Mouse (Mus musculus): ENCODE results near the gene Wscd2. TPM values are rescaled to one million over a fixed set of nuclear protein-coding genes. Genes with fewer than 3 reads are reported as not detected.

The Wscd2 gene
- total and polyA plus RNA-seq, 3 experiments: 0.38 to 0.51 (median 0.39) TPM

DNA sequence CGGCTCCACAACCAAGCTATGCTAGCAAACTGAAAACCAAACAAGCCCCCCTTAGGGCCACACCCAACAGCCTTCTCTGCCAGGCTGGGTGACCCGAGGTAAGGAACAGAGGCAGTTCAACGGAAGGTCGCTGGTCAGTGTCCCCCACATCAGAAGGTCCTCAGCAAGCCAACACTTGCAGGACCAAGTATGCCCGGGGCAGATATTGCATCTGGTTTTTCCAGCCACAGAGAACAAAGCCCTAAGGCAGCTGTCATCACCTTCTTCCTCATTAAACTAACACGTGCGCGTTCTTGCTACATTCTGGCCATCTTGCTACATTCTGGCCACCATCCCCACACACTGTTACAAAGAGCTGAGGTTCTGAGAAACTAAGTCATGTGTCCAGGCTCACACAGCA, 136.2 kb downstream of the Wscd2 start:
- peaks cover 0 to 10% of the 10 kb centered on the region in 2 experiments; a peak in 2 of 4 replicates for H3K4me1 ChIP-seq (ENCODE audit: control insufficient read depth in 1 of 2, insufficient read depth in 2 of 2)
- no peaks in the 10 kb centered on the region for H3K36me3 ChIP-seq (replicated peaks in 1 of 2; ENCODE audit: control insufficient read depth in 1 of 2, insufficient read depth in 1 of 2, low read length in 1 of 2)
- in situ Hi-C loops (cut with MboI; ENCODE audit: low pct_ligation_motif_present, low pct_unique_long_range_greater_than_20kb, low sequenced_read_pairs): no loop called here
- dilution Hi-C loops (cut with MboI; ENCODE audit: extremely low pct_ligation_motif_present, extremely low pct_unique_long_range_greater_than_20kb, low sequenced_read_pairs): no loop called here
- no peak overlapping the region for H3K27ac ChIP-seq (ENCODE audit: insufficient read depth, low read depth)
- no peak overlapping the region for H3K4me2 ChIP-seq (ENCODE audit: insufficient read depth, low read depth, poor library complexity, severe bottlenecking)
- no peak for TF ChIP-seq ETS1 (conservative IDR thresholded peaks at IDR 0.05; ENCODE audit: low read depth, low read length)
- DNase-seq (ENCODE audit: extremely low read depth): no peak
- peaks cover 5% of the 10 kb centered on the region for H3K9me3 ChIP-seq (replicated peaks; ENCODE audit: low read length)
- peaks cover 79% of the 10 kb centered on the region for H3K27me3 ChIP-seq (replicated peaks)
- H3K4me3 ChIP-seq (replicated peaks in 1 of 3; ENCODE audit: low read depth in 2 of 3, low read length in 2 of 3, poor library complexity in 1 of 3): no peak overlapping the region
- no peaks in the 10 kb centered on the region for H3K79me2 ChIP-seq (replicated peaks; ENCODE audit: control insufficient read depth, extremely low read depth, insufficient read depth, poor library complexity, severe bottlenecking)
- no peak overlapping the region for H3K9ac ChIP-seq (ENCODE audit: insufficient read depth, low read depth)

DNA sequence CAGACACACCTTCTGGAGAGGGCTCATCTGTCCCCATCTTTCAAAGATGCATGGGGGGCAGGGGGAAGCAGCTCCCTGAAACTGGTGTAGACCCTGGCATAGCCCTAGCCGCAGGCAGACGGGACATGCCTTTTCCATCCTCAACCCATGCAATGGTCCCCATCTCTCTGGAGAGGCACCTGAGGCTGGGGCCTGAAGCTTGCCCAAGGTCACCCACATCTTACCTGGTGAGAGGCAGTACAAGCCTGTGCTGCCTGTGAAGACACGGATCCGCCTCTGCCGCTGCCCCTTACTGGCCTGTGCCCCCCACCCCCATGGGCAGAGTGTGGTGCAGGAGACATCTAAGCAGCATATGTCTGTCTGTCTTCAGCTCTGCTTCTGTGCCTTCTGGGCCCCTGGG, 136.9 kb downstream of the Wscd2 start:
- in situ Hi-C loops (cut with MboI; ENCODE audit: low pct_ligation_motif_present, low pct_unique_long_range_greater_than_20kb, low sequenced_read_pairs): no loop called here
- dilution Hi-C loops (cut with MboI; ENCODE audit: extremely low pct_ligation_motif_present, extremely low pct_unique_long_range_greater_than_20kb, low sequenced_read_pairs): no loop called here

DNA sequence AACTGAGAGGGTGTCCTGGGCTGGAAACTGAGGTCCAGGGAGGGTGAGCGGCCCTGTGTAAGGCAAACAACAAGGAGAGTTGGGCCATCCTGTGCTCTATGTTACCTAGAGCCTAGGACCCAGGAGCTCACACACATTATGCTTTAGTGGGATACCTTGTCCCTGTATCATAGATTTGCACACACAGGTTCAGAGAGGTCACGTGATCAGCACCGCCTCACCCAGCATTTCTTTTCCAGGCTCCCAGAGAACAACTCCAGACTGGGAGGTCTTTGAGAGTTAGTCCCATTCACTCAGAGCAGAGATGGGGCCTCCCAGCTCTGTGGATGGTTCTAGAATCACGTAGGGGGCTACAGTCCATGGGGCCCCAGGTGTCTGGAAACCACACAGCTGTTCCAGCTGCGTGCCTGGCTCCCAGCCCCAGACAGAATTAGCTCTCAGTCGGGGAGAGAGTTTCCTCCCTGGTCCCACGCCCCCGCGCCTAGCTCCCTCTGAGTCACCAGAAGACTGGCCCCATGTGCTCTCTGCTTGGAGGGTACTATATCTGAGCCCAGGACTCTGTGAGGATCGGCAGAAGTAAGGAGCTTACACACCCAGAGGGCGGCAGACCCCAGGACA, 137.8 kb downstream of the Wscd2 start:
- no peak for DNase-seq (ENCODE audit: extremely low read depth)
- Histone ChIP-seq H3K4me2 (ENCODE audit: insufficient read depth, low read depth, poor library complexity, severe bottlenecking) (no peak overlapping the region), H3K9ac (ENCODE audit: insufficient read depth, low read depth) (no peak overlapping the region), H3K4me3 (replicated peaks in 1 of 3; ENCODE audit: low read depth in 2 of 3, low read length in 2 of 3, poor library complexity in 1 of 3) (no peak overlapping the region), H3K27me3 (replicated peaks) (peaks cover 86% of the 10 kb centered on the region), H3K27ac (ENCODE audit: insufficient read depth, low read depth) (no peak overlapping the region), H3K79me2 (replicated peaks; ENCODE audit: control insufficient read depth, extremely low read depth, insufficient read depth, poor library complexity, severe bottlenecking) (no peaks in the 10 kb centered on the region), H3K9me3 (replicated peaks; ENCODE audit: low read length) (no peaks in the 10 kb centered on the region), H3K4me1 (ENCODE audit: control insufficient read depth in 1 of 2, insufficient read depth in 2 of 2) (peaks cover 0 to 10% of the 10 kb centered on the region in 2 experiments; a peak in 2 of 4 replicates), H3K36me3 (replicated peaks in 1 of 2; ENCODE audit: control insufficient read depth in 1 of 2, insufficient read depth in 1 of 2, low read length in 1 of 2) (no peaks in the 10 kb centered on the region)
- in situ Hi-C loops (cut with MboI; ENCODE audit: low pct_ligation_motif_present, low pct_unique_long_range_greater_than_20kb, low sequenced_read_pairs): no loop called here
- dilution Hi-C loops (cut with MboI; ENCODE audit: extremely low pct_ligation_motif_present, extremely low pct_unique_long_range_greater_than_20kb, low sequenced_read_pairs): no loop called here
- TF ChIP-seq GABPA (IDR thresholded peaks at IDR 0.05; ENCODE audit: insufficient replicate concordance, low read depth, low read length) (no peak), MAX (IDR thresholded peaks at IDR 0.05; ENCODE audit: low read length) (no peak), SIN3A (IDR thresholded peaks at IDR 0.05; ENCODE audit: low read length) (no peak), BHLHE40 (IDR thresholded peaks at IDR 0.05; ENCODE audit: low read depth, low read length) (no peak; the same call in 1 of the 2 replicates), POLR2AphosphoS2 (IDR thresholded peaks at IDR 0.05; ENCODE audit: low read depth, low read length) (no peak), RCOR1 (conservative IDR thresholded peaks at IDR 0.05; ENCODE audit: low read depth, low read length) (no peak), KAT2A (IDR thresholded peaks at IDR 0.05; ENCODE audit: insufficient replicate concordance, low read length) (no peak), ZNF384 (IDR thresholded peaks at IDR 0.05; ENCODE audit: low read depth, low read length) (no peak), SMC3 (IDR thresholded peaks at IDR 0.05; ENCODE audit: low read depth, low read length) (no peak), TCF12 (IDR thresholded peaks at IDR 0.05; ENCODE audit: low read depth, low read length) (peak; percentile 28; the same call in 1 of the 2 replicates), USF1 (IDR thresholded peaks at IDR 0.05; ENCODE audit: low read depth, low read length) (peak; percentile 15; the same call in 1 of the 2 replicates), CTCF (conservative IDR thresholded peaks at IDR 0.05 in 1 of 2, IDR thresholded peaks at IDR 0.05 in 1 of 2; ENCODE audit: low read depth in 2 of 2, low read length in 2 of 2) (no peak), IRF4 (IDR thresholded peaks at IDR 0.05; ENCODE audit: low read depth, low read length) (no peak), JUND (conservative IDR thresholded peaks at IDR 0.05; ENCODE audit: low read depth, low read length) (no peak), CHD2 (IDR thresholded peaks at IDR 0.05; ENCODE audit: low read length) (no peak), EP300 (IDR thresholded peaks at IDR 0.05; ENCODE audit: low read length) (no peak), POLR2A (IDR thresholded peaks at IDR 0.05; ENCODE audit: low read depth, low read length) (no peak), E2F4 (IDR thresholded peaks at IDR 0.05; ENCODE audit: insufficient replicate concordance, low read depth, low read length) (no peak), NELFE (IDR thresholded peaks at IDR 0.05; ENCODE audit: low read depth, low read length) (no peak)

More for the DNA sequence above, 136.9 kb downstream of the Wscd2 start:
- Histone ChIP-seq H3K9ac (ENCODE audit: insufficient read depth, low read depth) (no peak overlapping the region), H3K4me2 (ENCODE audit: insufficient read depth, low read depth, poor library complexity, severe bottlenecking) (no peak overlapping the region), H3K9me3 (replicated peaks; ENCODE audit: low read length) (no peaks in the 10 kb centered on the region), H3K4me3 (replicated peaks in 1 of 3; ENCODE audit: low read depth in 2 of 3, low read length in 2 of 3, poor library complexity in 1 of 3) (no peak overlapping the region), H3K4me1 (ENCODE audit: control insufficient read depth in 1 of 2, insufficient read depth in 2 of 2) (peaks cover 0 to 10% of the 10 kb centered on the region in 2 experiments; a peak in 2 of 4 replicates), H3K36me3 (replicated peaks in 1 of 2; ENCODE audit: control insufficient read depth in 1 of 2, insufficient read depth in 1 of 2, low read length in 1 of 2) (no peaks in the 10 kb centered on the region), H3K27me3 (replicated peaks) (peaks cover 83% of the 10 kb centered on the region), H3K79me2 (replicated peaks; ENCODE audit: control insufficient read depth, extremely low read depth, insufficient read depth, poor library complexity, severe bottlenecking) (no peaks in the 10 kb centered on the region), H3K27ac (ENCODE audit: insufficient read depth, low read depth) (no peak overlapping the region)
- TF ChIP-seq NELFE (IDR thresholded peaks at IDR 0.05; ENCODE audit: low read depth, low read length) (no peak), ZC3H11A (IDR thresholded peaks at IDR 0.05; ENCODE audit: low read depth, low read length) (no peak), HCFC1 (IDR thresholded peaks at IDR 0.05; ENCODE audit: low read depth, low read length) (no peak), EP300 (IDR thresholded peaks at IDR 0.05; ENCODE audit: low read length) (no peak), RCOR1 (conservative IDR thresholded peaks at IDR 0.05; ENCODE audit: low read depth, low read length) (no peak), CHD2 (IDR thresholded peaks at IDR 0.05; ENCODE audit: low read length) (no peak), RAD21 (IDR thresholded peaks at IDR 0.05; ENCODE audit: low read depth, low read length) (no peak), E2F4 (IDR thresholded peaks at IDR 0.05; ENCODE audit: insufficient replicate concordance, low read depth, low read length) (no peak), IRF4 (IDR thresholded peaks at IDR 0.05; ENCODE audit: low read depth, low read length) (no peak), ZKSCAN1 (IDR thresholded peaks at IDR 0.05; ENCODE audit: borderline replicate concordance, low read depth, low read length) (no peak), ETS1 (conservative IDR thresholded peaks at IDR 0.05; ENCODE audit: low read depth, low read length) (no peak), JUN (IDR thresholded peaks at IDR 0.05; ENCODE audit: insufficient read depth, low read depth, low read length) (no peak), GABPA (IDR thresholded peaks at IDR 0.05; ENCODE audit: insufficient replicate concordance, low read depth, low read length) (no peak), ZMIZ1 (IDR thresholded peaks at IDR 0.05; ENCODE audit: low read depth, low read length) (no peak), MYC (IDR thresholded peaks at IDR 0.05; ENCODE audit: low read depth, low read length) (no peak), MXI1 (IDR thresholded peaks at IDR 0.05; ENCODE audit: low read depth, low read length) (no peak), SMC3 (IDR thresholded peaks at IDR 0.05; ENCODE audit: low read depth, low read length) (no peak), SIN3A (IDR thresholded peaks at IDR 0.05; ENCODE audit: low read length) (no peak), UBTF (IDR thresholded peaks at IDR 0.05; ENCODE audit: low read depth, low read length) (no peak)
- no peak for DNase-seq (ENCODE audit: extremely low read depth)

All from CH12.LX (cell line).